Mouse (Mus musculus) left cerebral cortex, postnatal 10 days (tissue): Measurements from ENCODE around the gene Papola. TPM values are rescaled to one million over a fixed set of nuclear protein-coding genes. Genes with fewer than 3 reads are reported as not detected.
"Not testable (repeated sequence)": the region's sequence is repeated elsewhere in the genome, so short reads cannot be mapped to it uniquely, and the experiment has no call there.

Experiments
- DNase-seq, 2 experiments: peaks; one replicate each; pipeline ENCODE4 v3.0.0; 2021 to 2022; ENCODE audit warnings: low spot score in 2 of 2, mixed read lengths in 1 of 2; ENCODE audit errors: extremely low spot score in 1 of 2
- intact Hi-C: fragments of 180-260 bp; cut with DNase I; formaldehyde crosslinking; loops from one replicate; pipeline ENCODE4 v1.15.1; 2025
- total RNA-seq, 2 experiments: library from RNA; stranded (reverse); gene quantifications; 2 replicates each; pipeline ENCODE4 v1.2.3; 2021

Papola gene
- total RNA-seq, 2 experiments from 2014 or later, result 130 TPM

GRCm38 (mm10) chr12:105789885-105790284 lies 5.4 kb downstream of the Papola start:
- DNase-seq, result no peak
- intact Hi-C loops, result no loop called here

GRCm38 (mm10) chr12:105794896-105795295 lies 10.4 kb downstream of the Papola start:
- intact Hi-C loops, result no loop called here
- DNase-seq, result no peak

DNA sequence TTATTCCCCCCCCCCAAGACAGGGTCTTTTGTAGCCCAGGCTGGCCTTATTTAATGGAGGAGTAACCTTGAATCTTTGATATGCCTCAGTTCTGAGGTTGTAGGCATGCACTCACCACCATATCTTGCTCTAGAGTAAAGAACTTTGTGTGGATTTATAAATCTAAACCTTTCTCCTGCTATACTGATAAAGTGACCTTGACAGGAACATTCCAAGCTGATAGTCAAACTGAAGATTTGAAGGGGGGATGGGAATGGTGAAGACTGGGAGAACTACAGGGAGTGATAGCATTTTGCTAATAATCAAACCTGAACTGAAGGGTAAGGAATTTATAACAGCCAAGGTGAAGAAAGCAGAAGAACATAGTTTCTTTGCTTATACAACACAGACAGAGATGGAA lies 13.5 kb downstream of the Papola start:
- no peak for DNase-seq
- intact Hi-C loops, result no loop called here

DNA sequence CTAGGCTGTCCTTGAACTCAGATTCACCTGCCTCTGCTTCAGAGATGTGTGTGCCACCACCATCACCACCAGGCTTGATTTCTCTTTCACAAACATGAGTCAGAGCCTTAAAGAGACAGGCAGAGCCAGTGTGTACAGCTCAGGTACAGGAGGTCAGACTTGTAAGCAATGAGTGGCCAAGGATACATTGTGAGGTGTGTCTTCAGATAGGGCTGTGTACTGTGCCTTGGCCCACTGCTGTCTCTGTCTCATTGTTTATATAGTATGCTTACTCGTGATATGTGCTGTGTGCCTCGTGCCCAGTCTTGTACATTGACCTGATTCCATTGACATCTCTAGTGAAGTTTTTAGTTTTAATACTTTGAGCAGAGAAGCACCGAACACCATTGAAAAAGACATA lies 21.3 kb downstream of the Papola start:
- no peak for DNase-seq
- intact Hi-C loops, result no loop called here

GRCm38 (mm10) chr12:105806205-105806604 lies 21.7 kb downstream of the Papola start:
- intact Hi-C loops, result no loop called here
- no peak for DNase-seq

GRCm38 (mm10) chr12:105807416-105807815 lies 22.9 kb downstream of the Papola start:
- no peak for DNase-seq
- intact Hi-C loops, result no loop called here

DNA sequence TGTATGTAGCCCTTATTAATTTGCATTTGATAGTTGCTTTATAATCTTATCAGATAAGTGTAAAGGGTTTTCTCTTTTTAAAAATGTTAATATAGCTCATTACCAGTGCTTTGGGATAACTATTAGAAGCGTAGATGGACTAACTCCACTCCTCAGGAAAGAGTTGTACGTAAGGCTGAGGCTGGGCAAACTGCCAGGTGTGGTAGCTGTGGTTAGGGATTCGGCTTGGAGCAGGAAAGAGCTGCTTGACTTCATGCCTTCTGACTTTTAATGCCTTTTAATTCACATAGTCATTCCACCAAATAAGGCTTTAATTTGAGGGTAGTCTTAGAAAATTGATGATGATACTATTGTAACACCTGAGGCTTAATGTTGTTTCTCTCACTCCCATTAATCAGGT lies 24.5 kb downstream of the Papola start:
- intact Hi-C loops, result no loop called here
- no peak for DNase-seq

DNA sequence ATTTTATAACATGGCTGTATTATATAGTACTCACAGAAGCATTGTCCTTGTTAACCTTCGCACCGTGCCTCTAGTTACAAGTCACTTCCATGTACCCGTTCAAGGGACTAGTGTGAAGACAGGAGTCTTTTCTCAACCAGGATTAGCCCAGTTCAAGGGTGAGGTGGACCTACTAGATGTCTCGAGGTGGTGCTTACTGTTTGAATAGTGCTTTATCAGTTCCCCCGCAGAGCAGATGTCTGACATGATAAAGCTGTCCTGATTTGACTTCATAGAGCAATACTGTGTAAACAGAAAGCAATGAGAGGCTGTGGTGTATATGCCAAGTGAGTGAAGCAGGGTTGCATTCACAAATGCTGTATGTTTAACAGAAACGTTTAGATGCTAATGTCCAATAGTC lies 26.1 kb downstream of the Papola start:
- DNase-seq, result no peak
- intact Hi-C loops, result no loop called here

DNA sequence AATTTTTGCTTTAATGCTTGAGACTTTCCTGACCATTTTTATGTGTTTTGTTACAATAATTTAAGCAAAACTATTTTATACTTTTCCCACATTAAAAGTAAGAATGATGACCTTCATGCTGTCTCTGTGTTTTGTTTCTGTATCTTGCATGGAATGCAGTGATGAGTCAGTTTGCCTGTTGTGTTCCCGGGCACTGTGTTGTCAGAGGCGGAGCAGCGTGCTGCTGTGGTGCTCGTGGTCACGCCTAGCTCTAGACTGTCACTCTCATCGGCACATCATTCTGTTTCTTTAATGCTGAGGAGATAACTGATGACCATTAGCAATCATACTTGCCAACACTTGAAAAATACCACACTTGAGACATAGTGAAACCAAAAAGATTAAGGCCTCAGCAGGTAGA lies 29.5 kb downstream of the Papola start:
- intact Hi-C loops, result no loop called here
- no peak for DNase-seq

- intact Hi-C loops, result no loop called here
- no peak for DNase-seq
Measured at GRCm38 (mm10) chr12:105823472-105823871, 39.0 kb downstream of the Papola start.

DNA sequence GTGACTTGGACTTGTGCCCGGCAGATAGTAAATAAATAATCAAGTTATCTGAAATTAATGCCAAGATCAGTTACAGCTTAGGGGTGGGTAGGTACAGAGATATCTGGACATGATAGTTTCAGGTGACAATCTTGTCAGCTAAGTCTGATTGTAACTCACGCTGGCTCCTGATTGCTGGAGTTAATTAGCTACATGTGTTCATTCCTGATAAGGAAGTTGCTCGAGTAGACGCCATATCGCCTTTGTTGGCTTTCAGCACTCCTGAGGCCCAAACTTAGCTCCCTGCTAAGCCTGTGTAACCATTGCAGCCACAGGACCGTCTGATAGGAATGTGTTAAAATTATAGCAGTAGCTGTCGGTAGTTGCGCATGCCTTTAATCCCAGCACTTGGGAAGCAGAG lies 40.2 kb downstream of the Papola start:
- DNase-seq, result no peak
- intact Hi-C loops, result no loop called here

- intact Hi-C loops, result no loop called here
- no peak for DNase-seq
Measured at GRCm38 (mm10) chr12:105825266-105825665, 40.8 kb downstream of the Papola start.

GRCm38 (mm10) chr12:105832541-105832940 lies 48.0 kb downstream of the Papola start:
- intact Hi-C loops, result no loop called here
- no peak for DNase-seq

DNA sequence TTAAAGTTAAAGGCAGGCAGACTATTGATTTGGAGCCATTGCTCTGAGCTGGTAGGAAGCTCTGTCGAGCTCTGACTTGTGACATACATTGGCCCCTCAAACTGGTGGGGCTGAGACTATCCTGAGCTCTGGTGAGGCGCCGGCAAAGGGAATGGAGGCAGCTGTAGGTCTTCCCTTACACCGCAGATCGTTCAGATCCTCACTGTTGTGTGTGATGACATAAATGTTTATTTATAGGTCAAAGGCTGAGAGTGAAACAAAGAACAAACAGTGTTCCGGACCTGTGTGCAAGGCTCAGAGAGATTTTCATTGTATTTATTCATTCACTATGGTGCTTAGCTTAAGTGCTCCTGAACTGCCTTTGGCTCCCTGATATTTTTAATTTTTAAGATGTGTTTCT lies 50.4 kb downstream of the Papola start:
- intact Hi-C loops, result no loop called here

DNA sequence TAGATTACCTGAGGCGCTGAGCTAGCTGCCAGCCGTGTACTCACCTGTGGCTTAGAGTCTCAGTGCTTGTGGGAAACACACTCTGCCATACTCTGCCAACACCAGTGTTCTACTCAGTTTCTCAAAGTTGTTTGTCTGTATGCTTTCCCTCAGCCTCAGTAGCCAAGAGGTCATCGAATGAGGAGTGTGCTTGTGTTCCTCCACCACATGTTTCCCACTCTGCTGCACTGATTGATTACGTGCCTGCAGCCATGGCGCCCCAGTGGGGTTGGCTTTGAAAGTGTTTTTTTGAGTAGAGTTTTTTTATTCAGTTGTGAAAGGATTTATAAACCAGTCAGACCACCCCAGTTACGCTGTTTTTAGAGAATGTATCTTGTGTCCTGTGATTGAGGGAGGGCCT lies 51.1 kb downstream of the Papola start:
- intact Hi-C loops, result no loop called here
- no peak for DNase-seq

More for the DNA sequence above, 50.4 kb downstream of the Papola start:
- no peak for DNase-seq

DNA sequence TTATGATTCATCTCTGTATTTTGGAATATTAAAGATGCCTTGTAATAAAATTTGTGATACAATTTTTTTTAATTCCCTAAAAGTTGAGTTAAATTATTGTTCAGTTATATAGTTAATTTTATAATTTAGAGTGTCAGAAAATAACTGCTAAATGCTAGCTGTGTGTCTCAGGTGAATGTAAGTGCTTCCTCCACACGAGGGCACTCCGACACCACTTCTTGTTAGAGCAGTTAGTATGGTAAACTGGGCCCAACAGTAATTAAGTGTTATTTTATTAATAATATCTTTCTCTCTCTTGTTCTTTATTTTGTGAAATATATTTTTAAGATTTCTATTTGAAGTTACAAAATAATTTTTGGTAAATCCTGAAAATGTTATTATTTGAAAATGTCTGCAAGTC lies 51.7 kb downstream of the Papola start:
- DNase-seq, result peak in 1 of 2 experiments; percentile 57
- intact Hi-C loops, result no loop called here

GRCm38 (mm10) chr12:105839096-105839495 lies 54.6 kb downstream of the Papola start:
- intact Hi-C loops, result no loop called here
- peak in 1 of 2 experiments; percentile 71 for DNase-seq

DNA sequence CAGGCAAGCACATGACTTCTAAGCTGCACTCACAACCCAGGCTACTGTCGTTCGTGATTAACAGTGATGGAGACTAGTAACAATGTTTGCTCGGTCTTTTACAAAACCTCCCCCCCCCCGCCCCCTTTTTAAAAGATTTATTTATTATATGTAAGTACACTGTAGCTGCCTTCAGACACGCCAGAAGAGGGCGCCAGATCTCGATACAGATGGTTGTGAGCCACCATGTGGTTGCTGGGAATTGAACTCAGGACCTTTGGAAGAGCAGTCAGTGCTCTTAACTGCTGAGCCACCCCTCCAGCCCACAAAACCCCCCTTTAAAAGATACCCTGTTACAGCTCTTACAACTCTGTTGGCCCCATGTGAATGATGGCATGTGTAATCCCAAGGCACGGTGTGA lies 56.1 kb downstream of the Papola start:
- intact Hi-C loops, result loop anchor here (1.0 kb wide), 1 partner anchor 122 kb away; no protein-coding TSS in a partner anchor
- not testable (repeated sequence) for DNase-seq

DNA sequence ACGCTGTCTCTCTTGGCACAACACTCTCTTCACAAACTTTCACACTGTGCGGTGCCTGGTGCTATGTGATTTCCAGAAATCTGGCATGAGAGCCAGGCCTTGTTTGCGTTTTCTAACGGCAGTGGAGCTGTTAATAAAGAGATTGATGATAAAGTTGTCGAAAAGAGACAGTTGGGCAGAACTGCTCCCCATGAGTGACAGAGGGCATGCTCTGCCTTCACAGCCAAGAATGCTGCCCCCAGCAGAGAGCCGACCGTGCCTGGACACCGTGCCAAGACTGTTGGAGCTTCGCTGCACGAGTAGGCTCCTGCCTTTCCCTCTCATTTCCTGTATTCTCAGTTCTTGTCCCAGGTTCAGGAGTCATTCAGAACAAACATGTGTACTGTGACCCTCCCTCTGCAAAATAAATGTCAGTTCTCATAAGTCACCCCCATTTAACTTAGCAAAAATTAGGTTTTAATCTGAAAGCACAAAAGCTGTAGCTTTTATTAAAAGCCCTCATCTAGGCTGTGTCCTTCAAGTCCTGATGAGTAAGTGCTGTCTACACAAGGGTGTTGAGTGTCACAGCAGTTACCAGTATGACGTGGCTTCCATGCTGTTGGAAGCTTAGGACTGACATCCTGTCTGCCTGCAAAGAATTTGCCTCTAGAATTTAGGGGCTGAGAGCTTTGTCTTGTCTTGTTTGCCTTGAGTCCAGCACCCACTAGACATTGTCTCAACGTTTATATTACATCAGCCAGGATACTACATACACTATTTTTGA lies 58.9 kb downstream of the Papola start:
- DNase-seq, result peak in 1 of 2 experiments; percentile 55
- intact Hi-C loops, result no loop called here

DNA sequence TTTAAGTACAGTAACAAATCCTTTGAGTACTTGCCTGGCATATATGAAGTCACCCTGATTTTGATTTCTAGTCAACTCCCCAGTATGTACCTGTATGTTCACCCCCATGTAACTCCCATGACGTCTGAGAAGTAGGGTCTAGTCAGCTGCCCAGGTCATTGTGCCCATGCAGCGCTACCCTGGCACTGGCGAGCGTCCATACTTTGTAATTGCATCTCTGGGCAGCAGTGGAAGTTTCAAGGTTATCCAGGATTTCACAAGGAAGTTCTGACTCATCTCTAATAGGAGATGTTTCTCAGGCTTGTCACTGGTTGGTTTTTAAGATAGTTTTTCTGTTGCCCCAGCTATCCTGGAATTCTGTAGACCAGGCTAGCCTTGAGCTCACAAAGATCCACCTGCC lies 59.9 kb downstream of the Papola start:
- intact Hi-C loops, result no loop called here
- DNase-seq, result no peak

DNA sequence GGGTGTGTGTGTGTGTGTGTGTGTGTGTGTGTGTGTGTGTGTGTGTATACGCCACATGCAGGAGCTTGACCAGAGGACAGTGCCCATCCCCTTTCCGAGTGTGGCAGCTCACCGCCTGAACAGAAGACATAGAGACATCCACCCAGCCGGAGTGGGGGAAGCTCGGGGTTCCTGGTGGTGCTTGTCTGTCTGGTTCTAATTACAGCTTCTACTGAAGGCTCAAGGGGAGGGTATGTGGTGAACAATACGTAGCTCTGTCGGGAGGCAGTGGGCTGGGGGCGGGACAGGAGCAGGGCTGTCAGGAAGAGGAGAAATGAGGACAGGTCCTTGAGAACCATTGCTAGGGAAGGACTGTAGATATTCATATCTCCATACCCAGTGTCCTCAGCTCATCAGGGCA lies 64.6 kb downstream of the Papola start:
- intact Hi-C loops, result no loop called here
- DNase-seq, result no peak
